Mouse (Mus musculus): Measurements from ENCODE around the gene Otog. TPM values are rescaled to one million over a fixed set of nuclear protein-coding genes. Genes with fewer than 3 reads are reported as not detected.
A peak's percentile ranks its signal among the peaks of the same experiment; 100 is the strongest.

Otog gene
- polyA plus RNA-seq, 1 experiment, result 0.04 TPM

DNA sequence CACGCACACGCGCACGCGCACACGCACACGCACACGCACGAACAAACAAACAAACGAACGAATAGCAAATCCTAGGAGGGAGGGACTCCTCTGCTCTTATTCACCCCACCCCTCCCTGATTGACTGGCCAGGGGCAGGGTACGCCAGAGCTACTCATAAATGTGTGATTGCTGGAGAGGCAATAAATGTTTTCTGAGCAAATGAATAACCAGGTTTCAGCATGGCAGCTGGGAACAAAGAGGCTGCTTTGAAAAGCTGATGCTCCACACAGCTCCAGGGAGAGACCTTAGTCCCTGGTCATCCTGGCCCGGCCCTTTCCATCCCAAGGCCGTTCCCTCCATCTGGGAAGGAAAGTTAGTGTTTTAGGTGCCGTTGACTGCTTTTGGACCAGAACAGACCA, 4.4 kb upstream of the Otog start:
- 37% methylated on average over 15 of the region's 15 CpGs for WGBS
- peaks cover 12% of the 10 kb centered on the region for H3K36me3 ChIP-seq (ENCODE audit: control insufficient read depth, insufficient read depth, low read length)
- TF ChIP-seq CTCF (IDR thresholded peaks at IDR 0.05; ENCODE audit: extremely low read depth, insufficient read length, insufficient replicate concordance, low read depth, low read length), result no peak
- TF ChIP-seq POLR2A (IDR thresholded peaks at IDR 0.05; ENCODE audit: low read depth, low read length), result peak; percentile 41; the same call in 1 of the 2 replicates
- H3K4me3 ChIP-seq (ENCODE audit: low read depth, low read length), result peak overlapping the region; percentile 84
- H3K27ac ChIP-seq (ENCODE audit: insufficient read depth, low read depth, low read length), result peak overlapping the region; percentile 98
- H3K4me1 ChIP-seq (ENCODE audit: control insufficient read depth, insufficient read depth, insufficient read length, low read length), result peaks cover 9% of the 10 kb centered on the region
- no peaks in the 10 kb centered on the region for H3K27me3 ChIP-seq (ENCODE audit: control insufficient read depth, insufficient read depth, low read length)

DNA sequence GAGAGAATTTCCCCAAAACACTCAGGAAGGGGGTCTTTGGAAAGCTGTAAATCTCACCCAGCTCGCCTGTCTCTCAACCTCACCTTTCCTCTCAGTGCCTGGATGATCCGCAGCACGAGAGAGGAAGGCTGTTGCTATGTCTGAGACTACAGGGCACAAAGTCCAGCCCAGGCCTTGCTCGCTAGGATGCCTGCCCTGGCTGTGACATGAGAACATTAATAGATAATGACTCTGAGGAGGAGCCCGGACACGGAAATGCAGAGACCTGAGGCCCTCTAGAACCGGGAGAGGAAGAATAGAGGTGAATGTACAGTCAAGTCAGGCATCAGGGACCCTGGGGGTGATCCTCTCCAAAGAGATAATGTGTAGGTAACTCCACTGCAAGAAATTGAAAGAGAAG, 3.6 kb upstream of the Otog start:
- Histone ChIP-seq H3K4me3 (ENCODE audit: low read depth, low read length) (peak overlapping the region; percentile 84), H3K27ac (ENCODE audit: insufficient read depth, low read depth, low read length) (peak overlapping the region; percentile 98), H3K4me1 (ENCODE audit: control insufficient read depth, insufficient read depth, insufficient read length, low read length) (peaks cover 9% of the 10 kb centered on the region), H3K36me3 (ENCODE audit: control insufficient read depth, insufficient read depth, low read length) (peaks cover 12% of the 10 kb centered on the region), H3K27me3 (ENCODE audit: control insufficient read depth, insufficient read depth, low read length) (no peaks in the 10 kb centered on the region)
- TF ChIP-seq CTCF (IDR thresholded peaks at IDR 0.05; ENCODE audit: extremely low read depth, insufficient read length, insufficient replicate concordance, low read depth, low read length), result no peak
- peak; percentile 74; the same call in 1 of the 2 replicates for TF ChIP-seq POLR2A (IDR thresholded peaks at IDR 0.05; ENCODE audit: low read depth, low read length)
- WGBS, result 26% methylated on average over 7 of the region's 7 CpGs

DNA sequence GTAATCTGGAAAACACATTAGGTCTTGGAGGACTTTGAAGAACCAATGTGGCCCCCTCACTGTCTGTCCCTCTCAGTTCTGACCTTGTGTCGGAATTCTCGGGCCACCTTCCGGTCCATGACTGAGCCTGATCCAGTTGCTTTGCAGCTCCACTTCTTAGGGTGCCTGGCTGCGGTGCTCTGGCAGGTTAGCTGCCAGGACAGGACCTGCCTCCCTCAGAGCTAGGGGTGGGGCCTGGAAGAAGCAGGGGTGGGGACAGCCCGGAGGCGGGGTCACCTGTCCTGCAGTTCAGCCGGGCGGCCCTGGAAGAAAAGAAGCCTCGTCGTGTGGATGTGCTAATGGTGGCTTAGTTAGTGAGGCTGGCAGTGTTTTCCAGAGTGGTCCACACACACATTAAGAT, 2.4 kb upstream of the Otog start, which contains the start of gene Ush1c:
Gene Ush1c, minus strand, starts transcription at position 158 of the 400 bp plus-strand sequence.
- WGBS, result 14% methylated on average over 10 of the region's 10 CpGs
- no peaks in the 10 kb centered on the region for H3K27me3 ChIP-seq (ENCODE audit: control insufficient read depth, insufficient read depth, low read length)
- TF ChIP-seq POLR2A (IDR thresholded peaks at IDR 0.05; ENCODE audit: low read depth, low read length) (peak; percentile 96), CTCF (IDR thresholded peaks at IDR 0.05; ENCODE audit: extremely low read depth, insufficient read length, insufficient replicate concordance, low read depth, low read length) (no peak)
- peak within 1 kb of the TSS; percentile 98 for H3K27ac ChIP-seq (ENCODE audit: insufficient read depth, low read depth, low read length)
- H3K4me1 ChIP-seq (ENCODE audit: control insufficient read depth, insufficient read depth, insufficient read length, low read length), result peaks cover 9% of the 10 kb centered on the region
- peaks cover 9% of the 10 kb centered on the region for H3K36me3 ChIP-seq (ENCODE audit: control insufficient read depth, insufficient read depth, low read length)
- H3K4me3 ChIP-seq (ENCODE audit: low read depth, low read length), result peak within 1 kb of the TSS; percentile 84

- Histone ChIP-seq H3K4me1 (ENCODE audit: control insufficient read depth, insufficient read depth, insufficient read length, low read length) (peaks cover 9% of the 10 kb centered on the region), H3K4me3 (ENCODE audit: low read depth, low read length) (no peak overlapping the region), H3K36me3 (ENCODE audit: control insufficient read depth, insufficient read depth, low read length) (no peaks in the 10 kb centered on the region; the same call in 1 of the 2 replicates), H3K27ac (ENCODE audit: insufficient read depth, low read depth, low read length) (no peak overlapping the region), H3K27me3 (ENCODE audit: control insufficient read depth, insufficient read depth, low read length) (no peaks in the 10 kb centered on the region)
- TF ChIP-seq CTCF (IDR thresholded peaks at IDR 0.05; ENCODE audit: extremely low read depth, insufficient read length, insufficient replicate concordance, low read depth, low read length) (no peak), POLR2A (IDR thresholded peaks at IDR 0.05; ENCODE audit: low read depth, low read length) (no peak)
- 86% methylated on average over 4 of the region's 4 CpGs for WGBS
These were observed 696 bp upstream of the Otog start for GRCm38 (mm10) chr7:46240091-46240490.

DNA sequence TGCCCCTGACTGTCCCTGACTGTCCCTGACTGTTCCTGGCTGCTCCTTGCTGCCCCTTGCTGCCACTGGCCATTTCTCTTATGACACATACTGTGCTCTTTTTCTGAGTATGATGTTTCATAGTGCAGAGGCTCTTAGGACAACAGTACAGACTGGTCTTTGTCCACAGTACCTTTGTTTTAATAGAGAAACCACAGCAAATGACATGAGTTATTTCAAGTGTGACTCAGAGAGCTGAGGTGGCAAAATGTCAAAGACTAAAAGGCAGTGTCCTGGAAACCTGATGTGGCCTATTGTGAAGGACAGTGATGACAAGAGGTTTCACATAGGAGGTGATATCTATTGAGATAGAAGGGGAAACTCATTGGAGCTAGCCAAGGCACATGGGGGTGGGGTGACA, 6.1 kb downstream of the Otog start:
- no peak overlapping the region for H3K4me3 ChIP-seq (ENCODE audit: low read depth, low read length)
- no peaks in the 10 kb centered on the region; the same call in 1 of the 2 replicates for H3K4me1 ChIP-seq (ENCODE audit: control insufficient read depth, insufficient read depth, insufficient read length, low read length)
- H3K27ac ChIP-seq (ENCODE audit: insufficient read depth, low read depth, low read length), result no peak overlapping the region
- TF ChIP-seq POLR2A (IDR thresholded peaks at IDR 0.05; ENCODE audit: low read depth, low read length), result no peak
- no peak for TF ChIP-seq CTCF (IDR thresholded peaks at IDR 0.05; ENCODE audit: extremely low read depth, insufficient read length, insufficient replicate concordance, low read depth, low read length)
- H3K36me3 ChIP-seq (ENCODE audit: control insufficient read depth, insufficient read depth, low read length), result no peaks in the 10 kb centered on the region
- no peaks in the 10 kb centered on the region for H3K27me3 ChIP-seq (ENCODE audit: control insufficient read depth, insufficient read depth, low read length)

DNA sequence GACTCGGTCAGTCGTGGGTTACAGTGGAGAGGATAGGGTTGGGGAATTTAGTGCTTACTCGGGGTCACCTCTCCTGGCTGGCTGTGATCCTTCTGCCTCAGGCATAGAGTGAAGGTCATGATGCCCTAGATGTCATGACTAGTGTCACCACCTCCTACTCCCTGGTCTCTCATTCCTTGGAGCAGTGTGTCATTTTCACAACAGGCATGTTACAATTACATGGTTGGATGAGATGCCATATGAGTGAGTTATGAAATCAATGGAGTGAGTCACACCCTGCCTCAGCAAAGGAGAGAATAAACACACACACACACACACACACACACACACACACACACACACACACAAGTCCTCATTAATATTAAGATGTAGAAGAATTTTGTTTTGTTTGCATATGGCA, 6.8 kb downstream of the Otog start:
- Histone ChIP-seq H3K4me1 (ENCODE audit: control insufficient read depth, insufficient read depth, insufficient read length, low read length) (no peaks in the 10 kb centered on the region; the same call in 1 of the 2 replicates), H3K27ac (ENCODE audit: insufficient read depth, low read depth, low read length) (no peak overlapping the region), H3K4me3 (ENCODE audit: low read depth, low read length) (no peak overlapping the region), H3K27me3 (ENCODE audit: control insufficient read depth, insufficient read depth, low read length) (no peaks in the 10 kb centered on the region), H3K36me3 (ENCODE audit: control insufficient read depth, insufficient read depth, low read length) (no peaks in the 10 kb centered on the region)
- WGBS, result 87% methylated on average over 3 of the region's 3 CpGs
- TF ChIP-seq CTCF (IDR thresholded peaks at IDR 0.05; ENCODE audit: extremely low read depth, insufficient read length, insufficient replicate concordance, low read depth, low read length) (no peak), POLR2A (IDR thresholded peaks at IDR 0.05; ENCODE audit: low read depth, low read length) (no peak)

DNA sequence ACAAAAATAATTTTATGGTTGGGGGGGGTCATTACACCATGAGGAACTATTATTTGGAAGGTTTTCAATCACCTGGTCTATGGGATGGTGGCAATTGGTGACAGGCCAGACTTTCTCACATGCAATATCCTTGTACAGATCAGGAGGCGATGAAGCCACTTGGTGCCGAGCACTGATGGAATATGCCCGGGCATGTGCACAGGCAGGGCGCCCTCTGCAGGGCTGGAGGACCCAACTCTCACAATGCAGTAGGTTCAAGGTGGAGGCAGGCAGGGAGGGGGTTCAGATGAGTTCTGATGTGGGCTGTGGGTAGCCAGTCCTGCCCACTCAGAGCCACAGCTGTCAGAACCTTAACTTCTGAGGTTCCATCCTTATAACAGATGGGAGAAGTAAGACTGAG, 11.1 kb downstream of the Otog start:
- no peaks in the 10 kb centered on the region for H3K36me3 ChIP-seq (ENCODE audit: control insufficient read depth, insufficient read depth, low read length)
- TF ChIP-seq CTCF (IDR thresholded peaks at IDR 0.05; ENCODE audit: extremely low read depth, insufficient read length, insufficient replicate concordance, low read depth, low read length) (peak; percentile 54; the same call in 1 of the 2 replicates), POLR2A (IDR thresholded peaks at IDR 0.05; ENCODE audit: low read depth, low read length) (no peak)
- WGBS, result 66% methylated on average over 4 of the region's 4 CpGs
- H3K4me1 ChIP-seq (ENCODE audit: control insufficient read depth, insufficient read depth, insufficient read length, low read length), result no peaks in the 10 kb centered on the region
- H3K27me3 ChIP-seq (ENCODE audit: control insufficient read depth, insufficient read depth, low read length), result no peaks in the 10 kb centered on the region
- H3K4me3 ChIP-seq (ENCODE audit: low read depth, low read length), result no peak overlapping the region
- H3K27ac ChIP-seq (ENCODE audit: insufficient read depth, low read depth, low read length), result no peak overlapping the region
